Mouse (Mus musculus) olfactory bulb, adult 2 months (tissue): ENCODE data around the gene Zfp64. TPM values are rescaled to one million over a fixed set of nuclear protein-coding genes. Genes with fewer than 3 reads are reported as not detected.

Experiments used
- H3K27ac ChIP-seq: fragments of 200-500 bp; 2 replicates; pipeline ENCODE4 v1.5.1; 2012; ENCODE audit warnings: low read depth, low read length; ENCODE audit not compliant: insufficient read depth
- H3K4me1 ChIP-seq: fragments of 200-500 bp; 2 replicates; pipeline ENCODE4 v1.6.1; 2012; ENCODE audit warnings: low read length; ENCODE audit not compliant: control insufficient read depth, insufficient read depth
- H3K4me3 ChIP-seq: fragments of 200-500 bp; 2 replicates; pipeline ENCODE4 v1.5.1; 2012; ENCODE audit warnings: mild to moderate bottlenecking, low read depth, low read length, moderate library complexity; ENCODE audit not compliant: insufficient read depth
- CTCF ChIP-seq: fragments of 200-500 bp; IDR thresholded peaks from 2 replicates; pipeline ENCODE4 v1.5.1; 2012; ENCODE audit warnings: low read depth, mild to moderate bottlenecking, low read length, moderate library complexity; ENCODE audit not compliant: insufficient read depth
- POLR2A ChIP-seq: fragments of 200-500 bp; IDR thresholded peaks from 2 replicates; pipeline ENCODE4 v1.6.1; 2012; ENCODE audit warnings: mild to moderate bottlenecking, low read depth, low read length, moderate library complexity; ENCODE audit not compliant: insufficient read depth
- WGBS: fragments of 180-500 bp; shearing (Covaris S2); methylation state at CpG from one replicate; pipeline ENCODE4 v1.1.7; 2018; 5-methylcytosine and 5-hydroxymethylcytosine counted together
- polyA plus RNA-seq: library from polyadenylated mRNA; stranded (reverse); fragments of >200 nt; gene quantifications from 2 replicates; pipeline ENCODE4 v1.2.4, GENCODE M21; 2012; ENCODE audit warnings: low replicate concordance; ENCODE audit not compliant: missing spikeins, insufficient read depth, insufficient read length

The Zfp64 gene
- polyA plus RNA-seq, 1 experiment, result not detected

- Histone ChIP-seq H3K4me1 (peaks cover 4% of the 10 kb centered on the region; the same call in 1 of the 2 replicates), H3K4me3 (no peak overlapping the region), H3K27ac (no peak overlapping the region)
- TF ChIP-seq CTCF, result no peak
- no peak for TF ChIP-seq POLR2A
- 61% methylated on average over 11 of the region's 11 CpGs for WGBS
Measured at GRCm38 (mm10) chr2:168979742-168980141, 24.4 kb upstream of the Zfp64 start.

GRCm38 (mm10) chr2:168978031-168978430 lies 22.6 kb upstream of the Zfp64 start:
- Histone ChIP-seq H3K4me1 (peaks cover 4% of the 10 kb centered on the region; the same call in 1 of the 2 replicates), H3K4me3 (no peak overlapping the region), H3K27ac (no peak overlapping the region)
- no peak for TF ChIP-seq POLR2A
- no peak for TF ChIP-seq CTCF
- WGBS, result 38% methylated on average over 9 of the region's 9 CpGs

- no peaks in the 10 kb centered on the region for H3K4me1 ChIP-seq
- H3K27ac ChIP-seq, result no peak overlapping the region
- WGBS, result 96% methylated on average over 20 of the region's 20 CpGs
- no peak overlapping the region for H3K4me3 ChIP-seq
- TF ChIP-seq CTCF (no peak), POLR2A (no peak)
Measured at GRCm38 (mm10) chr2:168970131-168970530, 14.7 kb upstream of the Zfp64 start.

- no peak overlapping the region for H3K4me3 ChIP-seq
- no peak overlapping the region for H3K27ac ChIP-seq
- H3K4me1 ChIP-seq, result no peaks in the 10 kb centered on the region
- TF ChIP-seq POLR2A (no peak), CTCF (no peak)
- WGBS, result 82% methylated on average over 12 of the region's 12 CpGs
Measured at GRCm38 (mm10) chr2:168968136-168968925, 12.9 kb upstream of the Zfp64 start.

GRCm38 (mm10) chr2:168966525-168966924 lies 11.1 kb upstream of the Zfp64 start:
- TF ChIP-seq CTCF, result no peak
- TF ChIP-seq POLR2A, result no peak
- Histone ChIP-seq H3K27ac (no peak overlapping the region), H3K4me3 (no peak overlapping the region), H3K4me1 (no peaks in the 10 kb centered on the region)
- 77% methylated on average over 6 of the region's 6 CpGs for WGBS

GRCm38 (mm10) chr2:168964849-168965248 lies 9.5 kb upstream of the Zfp64 start:
- WGBS, result 96% methylated on average over 5 of the region's 5 CpGs
- Histone ChIP-seq H3K27ac (no peak overlapping the region), H3K4me1 (no peaks in the 10 kb centered on the region), H3K4me3 (no peak overlapping the region)
- TF ChIP-seq CTCF (no peak), POLR2A (no peak)

GRCm38 (mm10) chr2:168961729-168962666 lies 6.6 kb upstream of the Zfp64 start:
- no peak overlapping the region for H3K27ac ChIP-seq
- no peaks in the 10 kb centered on the region for H3K4me1 ChIP-seq
- no peak overlapping the region for H3K4me3 ChIP-seq
- WGBS, result 96% methylated on average over 4 of the region's 4 CpGs
- TF ChIP-seq CTCF (no peak), POLR2A (no peak)

- no peak for TF ChIP-seq CTCF
- no peak for TF ChIP-seq POLR2A
Measured at GRCm38 (mm10) chr2:168960814-168961213, 5.4 kb upstream of the Zfp64 start.

More at GRCm38 (mm10) chr2:168960814-168961213, 5.4 kb upstream of the Zfp64 start:
- 0 out of 2 replicates have a peak, but pooled peaks cover 2% of the 10 kb centered on the region for H3K4me1 ChIP-seq
- H3K27ac ChIP-seq, result no peak overlapping the region
- no peak overlapping the region for H3K4me3 ChIP-seq
- WGBS, result 90% methylated on average over 3 of the region's 3 CpGs
